Comparison of ENCODE assay signal across 22 mouse cellular contexts in the genomic region with DNA sequence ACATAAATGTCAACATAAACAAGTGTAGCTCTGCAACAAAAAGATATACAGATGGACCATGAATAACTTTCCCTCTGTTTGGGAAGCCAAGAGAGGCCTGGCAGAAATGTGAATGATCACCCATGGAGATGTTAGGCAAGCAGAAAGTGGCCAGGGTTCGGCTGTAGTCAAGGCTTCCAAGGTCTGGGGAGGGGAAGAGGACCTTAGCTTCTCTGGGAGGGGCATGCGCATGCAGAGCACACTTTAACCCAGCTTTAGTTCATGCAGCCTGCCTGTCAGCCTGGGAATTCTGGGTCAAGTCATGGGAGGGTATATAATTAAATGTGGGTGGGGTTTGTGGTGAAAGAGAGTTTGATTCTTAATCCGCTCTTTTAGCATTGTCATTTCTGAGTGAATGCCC.
DNase-seq lines count a peak whose midpoint lies in the region; ATAC-seq and TF ChIP-seq lines count a peak whose summit lies in the region.
"Had no signal": no experiment of that assay in that cellular context is flagged by ENCODE, and none has a peak within 500 bp of the region (broad histone marks: within the 10 kb centered on the region; RNA-seq: fewer than 3 reads in every experiment).

No protein-coding gene starts in this region.

- no peak for DNase-seq in gastrocnemius, adult 2 months
- DNase-seq in gastrocnemius, postnatal 36 days = no peak
- no peak for DNase-seq in heart, postnatal 0 days (ENCODE audit: low spot score)
- DNase-seq in heart, postnatal 36 days = no peak
- peak; percentile 49 to 64 for DNase-seq in kidney, postnatal 36 days
- no peak for DNase-seq in kidney, postnatal 10 days
- DNase-seq in retina, postnatal 1 day = peak; percentile 44
- DNase-seq: adrenal gland, postnatal 14 days; cerebellum, adult 2 months; cerebellum, postnatal 25 days; liver; liver, postnatal 0 days; lung, postnatal 14 days; right cerebral cortex, postnatal 14 days; thymus, postnatal 36 days had no signal

- H3K4me1 ChIP-seq in heart, postnatal 0 days (ENCODE audit: control insufficient read depth, insufficient read depth) = peaks cover 24% of the 10 kb centered on the region
- H3K4me1 ChIP-seq: hindbrain, embryonic 12.5 days; megakaryocyte, embryonic 14.5 days had no signal

- no peak for TF ChIP-seq EP300 in heart, postnatal 0 days (IDR thresholded peaks at IDR 0.05; ENCODE audit: low read depth)

- H3K27ac ChIP-seq in gastrocnemius, adult 2 months = peak overlapping the region; percentile 20; the same call in 1 of the 2 replicates
- H3K27ac ChIP-seq in heart, postnatal 0 days (ENCODE audit: low read depth) = 0 out of 2 replicates have a peak overlapping the region, but pooled peaks have one; percentile 44
- H3K27ac ChIP-seq: embryonic facial prominence, embryonic 12.5 days; hindbrain, embryonic 12.5 days; layer of hippocampus, adult 2 months; limb, embryonic 10.5 days; midbrain, embryonic 13.5 days had no signal

- H3K27me3 ChIP-seq in heart, postnatal 0 days (ENCODE audit: control insufficient read depth, insufficient read depth, low read length) = no peaks in the 10 kb centered on the region
- H3K27me3 ChIP-seq: embryonic facial prominence, embryonic 12.5 days; hindbrain, embryonic 12.5 days; midbrain, embryonic 13.5 days had no signal

- 72% methylated on average over 3 of the region's 3 CpGs for WGBS in heart, postnatal 0 days

- H3K36me3 ChIP-seq in heart, postnatal 0 days (replicated peaks; ENCODE audit: control insufficient read depth, insufficient read depth, low read length) = peaks cover 15% of the 10 kb centered on the region
- H3K36me3 ChIP-seq: hindbrain, embryonic 12.5 days; midbrain, embryonic 13.5 days had no signal

- ATAC-seq in heart, postnatal 0 days (ENCODE audit: insufficient read depth, low read depth) = no peak
- ATAC-seq: intestine, postnatal 0 days; liver, postnatal 0 days; midbrain, embryonic 13.5 days had no signal

- no peaks in the 10 kb centered on the region for H3K9me3 ChIP-seq in heart, postnatal 0 days (replicated peaks; ENCODE audit: control insufficient read depth, low read length)
- H3K9me3 ChIP-seq: embryonic facial prominence, embryonic 12.5 days; hindbrain, embryonic 12.5 days; limb, embryonic 10.5 days; megakaryocyte, embryonic 14.5 days; midbrain, embryonic 13.5 days had no signal

- no peak overlapping the region for H3K9ac ChIP-seq in heart, postnatal 0 days (replicated peaks; ENCODE audit: low read depth, low read length)
- H3K9ac ChIP-seq: embryonic facial prominence, embryonic 12.5 days; hindbrain, embryonic 12.5 days; liver, postnatal 0 days; midbrain, embryonic 13.5 days had no signal

- TF ChIP-seq CTCF in gastrocnemius, adult 2 months (IDR thresholded peaks at IDR 0.05) = no peak
- no peak for TF ChIP-seq CTCF in heart, postnatal 0 days (IDR thresholded peaks at IDR 0.05; ENCODE audit: low read depth)

- intact Hi-C loops in gastrocnemius, adult 2 months (cut with DNase I) = no loop called here
- intact Hi-C loops in gastrocnemius, postnatal 36 days (cut with DNase I) = no loop called here
- intact Hi-C loops in heart, postnatal 36 days (cut with DNase I) = no loop called here

- H3K4me2 ChIP-seq in heart, postnatal 0 days (ENCODE audit: low read depth, low read length) = no peak overlapping the region
- H3K4me2 ChIP-seq: embryonic facial prominence, embryonic 12.5 days; hindbrain, embryonic 12.5 days; midbrain, embryonic 13.5 days had no signal

- no peak overlapping the region for H3K4me3 ChIP-seq in gastrocnemius, adult 2 months
- H3K4me3 ChIP-seq in heart, postnatal 0 days (ENCODE audit: low read depth, low read length) = no peak overlapping the region
- H3K4me3 ChIP-seq: embryonic facial prominence, embryonic 12.5 days; hindbrain, embryonic 12.5 days; layer of hippocampus, adult 2 months; limb, embryonic 10.5 days; megakaryocyte, embryonic 14.5 days; midbrain, embryonic 13.5 days had no signal

Comparison
In these comparisons a context has a peak if more than half of its experiments do, and no peak if none do; other contexts are left out.
1. DNase-seq: peak in kidney, postnatal 36 days (2 of 2) and retina, postnatal 1 day (single experiment); none in gastrocnemius, adult 2 months (single experiment), gastrocnemius, postnatal 36 days (0 of 2), heart, postnatal 0 days (single experiment), heart, postnatal 36 days (0 of 2) and kidney, postnatal 10 days (single experiment).